26 mouse cellular contexts compared by ENCODE assay signal in the genomic region with DNA sequence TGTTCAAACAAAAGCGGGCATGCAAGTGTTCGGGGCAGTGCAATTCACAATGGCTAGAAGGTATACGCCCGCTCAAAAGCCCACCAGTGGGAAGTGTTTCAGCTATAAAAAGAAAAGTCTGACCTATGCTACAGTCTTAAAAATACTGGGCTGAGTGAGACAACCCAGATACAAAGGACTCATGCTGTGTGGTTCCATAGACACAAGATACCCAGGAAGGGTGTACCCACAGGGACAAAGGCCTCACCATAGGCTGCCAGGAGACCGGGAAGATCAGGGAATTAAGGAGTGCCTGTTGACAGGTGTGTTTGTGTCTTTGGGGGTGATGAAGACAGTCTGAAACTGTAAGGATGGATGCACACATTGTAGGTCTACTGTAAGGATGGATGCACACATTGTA. TPM values are rescaled to one million over a fixed set of nuclear protein-coding genes. Genes with fewer than 3 reads are reported as not detected.
A peak's percentile ranks its signal among the peaks of the same experiment; 100 is the strongest.
DNase-seq lines count a peak whose midpoint lies in the region; ATAC-seq and TF ChIP-seq lines count a peak whose summit lies in the region.
"Had no signal": no experiment of that assay in that cellular context is flagged by ENCODE, and none has a peak within 500 bp of the region (broad histone marks: within the 10 kb centered on the region; RNA-seq: fewer than 3 reads in every experiment).

No protein-coding gene starts in this region.

- TF ChIP-seq POLR2A in ES-Bruce4 (IDR thresholded peaks at IDR 0.05; ENCODE audit: insufficient read depth, low read length): no peak

- 66% methylated on average over 5 of the region's 5 CpGs for WGBS in forebrain, embryonic 14.5 days

- H3K4me1 ChIP-seq in ES-Bruce4 (ENCODE audit: control insufficient read depth, insufficient read depth, low read length) (peaks cover 2% of the 10 kb centered on the region), ES-E14 (ENCODE audit: control insufficient read depth in 2 of 2, insufficient read depth in 2 of 2, low read length in 2 of 2, poor library complexity in 1 of 2) (peaks cover 16 to 32% of the 10 kb centered on the region in 2 experiments)
- H3K4me1 ChIP-seq in forebrain, embryonic 14.5 days (ENCODE audit: control insufficient read depth, insufficient read depth, low read length): no peaks in the 10 kb centered on the region

- no peak overlapping the region for H3K9ac ChIP-seq in ES-Bruce4 (ENCODE audit: low read depth, poor library complexity, severe bottlenecking)
- H3K9ac ChIP-seq in ES-E14 (ENCODE audit: insufficient read depth, low read depth, low read length, poor library complexity, severe bottlenecking): no peak overlapping the region
- no peak overlapping the region; the same call in 1 of the 2 replicates for H3K9ac ChIP-seq in forebrain, embryonic 14.5 days (ENCODE audit: low read length)
- H3K9ac ChIP-seq: embryonic facial prominence, embryonic 13.5 days; embryonic facial prominence, embryonic 15.5 days; forebrain, embryonic 12.5 days; forebrain, embryonic 15.5 days; forebrain, postnatal 0 days had no signal

- ATAC-seq in forebrain, embryonic 14.5 days: no peak
- ATAC-seq: forebrain, embryonic 15.5 days; forebrain, postnatal 0 days had no signal

- in situ Hi-C loops in ES-E14 (cut with MboI; ENCODE audit: low sequenced_read_pairs in 2 of 2, unreplicated experiment in 2 of 2): no loop called here

- peaks cover 3% of the 10 kb centered on the region; the same call in 1 of the 2 replicates for H3K27me3 ChIP-seq in ES-Bruce4 (ENCODE audit: control insufficient read depth, insufficient read depth, low read length, poor library complexity, severe bottlenecking)
- peaks cover 50% of the 10 kb centered on the region for H3K27me3 ChIP-seq in forebrain, embryonic 14.5 days (replicated peaks; ENCODE audit: control insufficient read depth, insufficient read depth, low read length)

- H3K36me3 ChIP-seq in ES-Bruce4 (ENCODE audit: control insufficient read depth, insufficient read depth, low read length, poor library complexity, severe bottlenecking) (no peaks in the 10 kb centered on the region), ES-E14 (ENCODE audit: control insufficient read depth, insufficient read depth, low read length, poor library complexity, severe bottlenecking) (no peaks in the 10 kb centered on the region; the same call in 1 of the 2 replicates)
- no peaks in the 10 kb centered on the region for H3K36me3 ChIP-seq in forebrain, embryonic 14.5 days (ENCODE audit: control insufficient read depth, insufficient read depth, low read length)
- H3K36me3 ChIP-seq: embryonic facial prominence, embryonic 13.5 days; embryonic facial prominence, embryonic 15.5 days; forebrain, embryonic 10.5 days; forebrain, embryonic 12.5 days; forebrain, embryonic 15.5 days had no signal

- H3K4me3 ChIP-seq in ES-Bruce4 (ENCODE audit: low read depth, low read length) (no peak overlapping the region), ES-E14 (ENCODE audit: insufficient read depth in 1 of 2, low read depth in 1 of 2, low read length in 2 of 2, poor library complexity in 1 of 2, severe bottlenecking in 1 of 2) (no peak overlapping the region)
- H3K4me3 ChIP-seq in forebrain, embryonic 14.5 days (ENCODE audit: low read depth, low read length): no peak overlapping the region
- H3K4me3 ChIP-seq: embryonic facial prominence, embryonic 13.5 days; embryonic facial prominence, embryonic 15.5 days; erythroblast, embryonic 14.5 days; forebrain, embryonic 10.5 days; forebrain, embryonic 12.5 days; forebrain, embryonic 15.5 days had no signal

- 0 out of 2 replicates have a peak, but pooled peaks have one; percentile 69 for TF ChIP-seq EP300 in ES-Bruce4 (IDR thresholded peaks at IDR 0.05; ENCODE audit: insufficient read depth, low read depth, low read length)

- TF ChIP-seq CTCF in ES-Bruce4 (IDR thresholded peaks at IDR 0.05; ENCODE audit: low read depth, low read length): no peak

- H3K4me2 ChIP-seq in forebrain, embryonic 14.5 days (ENCODE audit: low read length): no peak overlapping the region
- H3K4me2 ChIP-seq: embryonic facial prominence, embryonic 13.5 days; embryonic facial prominence, embryonic 15.5 days; forebrain, embryonic 12.5 days; forebrain, embryonic 15.5 days had no signal

- H3K27ac ChIP-seq in ES-Bruce4 (ENCODE audit: insufficient read depth, low read length) (peak overlapping the region; percentile 34), ES-E14 (ENCODE audit: insufficient read depth, low read depth, low read length, poor library complexity, severe bottlenecking) (peak overlapping the region; percentile 57)
- H3K27ac ChIP-seq in forebrain, embryonic 14.5 days (ENCODE audit: low read depth, low read length): no peak overlapping the region
- H3K27ac ChIP-seq: embryonic facial prominence, embryonic 13.5 days; embryonic facial prominence, embryonic 15.5 days; forebrain, embryonic 10.5 days; forebrain, embryonic 12.5 days; forebrain, embryonic 15.5 days had no signal

- H3K9me3 ChIP-seq in ES-Bruce4 (replicated peaks; ENCODE audit: control insufficient read depth, insufficient read depth, low read length, poor library complexity, severe bottlenecking) (no peaks in the 10 kb centered on the region), ES-E14 (ENCODE audit: control insufficient read depth, insufficient read depth, low read depth, low read length) (no peaks in the 10 kb centered on the region)
- no peaks in the 10 kb centered on the region for H3K9me3 ChIP-seq in forebrain, embryonic 14.5 days (replicated peaks; ENCODE audit: control insufficient read depth, low read length)
- H3K9me3 ChIP-seq: embryonic facial prominence, embryonic 13.5 days; embryonic facial prominence, embryonic 15.5 days; forebrain, embryonic 10.5 days; forebrain, embryonic 12.5 days; forebrain, embryonic 15.5 days had no signal

- DNase-seq in ES-E14 (ENCODE audit: low read depth, low spot score) (peak; percentile 83), ZHBTc4 (ENCODE audit: low read depth, low spot score) (peak; percentile 95), adipocyte (ENCODE audit: low spot score) (no peak)
- DNase-seq in forebrain, embryonic 14.5 days (ENCODE audit: low spot score): no peak
- DNase-seq in urinary bladder, adult 2 months (ENCODE audit: low spot score): no peak
- DNase-seq: adrenal gland, adult 8-10 months; adrenal gland, postnatal 14 days; cerebellum, adult 11 months; cerebellum, adult 18-20 months; cerebellum, adult 8-10 months; cerebellum, adult 9-11 months; cerebellum, postnatal 14 days; cerebellum, postnatal 36 days; embryo, embryonic 11 days; forebrain, postnatal 0 days had no signal

TF ChIP-seq in ES-E14, 5 proteins besides CTCF, POLR2A, EP300 and RAD21:
- TF ChIP-seq HCFC1 (IDR thresholded peaks at IDR 0.05; ENCODE audit: borderline replicate concordance, insufficient read depth, low read length) (no peak), CHD2 (IDR thresholded peaks at IDR 0.05; ENCODE audit: low read depth, low read length) (peak; percentile 48)

RNA-seq across cellular contexts. Expression of gene Notum, which starts 2.7 kb away (rescaled TPM):
- polyA plus RNA-seq in ES-Bruce4 (2011; ENCODE audit: insufficient read depth, insufficient read length, low read depth, missing spikeins): 2.3 and 5.1 TPM in 2 replicates
- total RNA-seq in ES-E14 (2012; rRNA removed): 47.8 and 196 TPM in 2 replicates
- 0.36 and 0.61 TPM in 2 replicates for polyA plus RNA-seq in forebrain, embryonic 14.5 days (2014; fragmentation: Nextera tagmentation; extraction: Ambion mirVana)
- 13.0 and 16.6 TPM in 2 replicates for polyA plus RNA-seq in urinary bladder, adult 2 months (2012; rRNA removed)
- total RNA-seq: common myeloid progenitor, adult 5-6 weeks; MEL had no signal

RNA-seq across cellular contexts. Expression of gene Aspscr1, which starts 9.1 kb away (rescaled TPM):
- 46.5 and 50.8 TPM in 2 replicates for polyA plus RNA-seq in ES-Bruce4 (2011; ENCODE audit: insufficient read depth, insufficient read length, low read depth, missing spikeins)
- total RNA-seq in ES-E14 (2012; rRNA removed): 85.2 and 144 TPM in 2 replicates
- polyA plus RNA-seq in forebrain, embryonic 14.5 days (2014; fragmentation: Nextera tagmentation; extraction: Ambion mirVana): 129 TPM in 2 replicates
- polyA plus RNA-seq in urinary bladder, adult 2 months (2012; rRNA removed): 50.8 and 52.2 TPM in 2 replicates

RNA-seq across cellular contexts. Expression of gene Myadml2, which starts 15.8 kb away (rescaled TPM):
- not detected in 2 replicates for polyA plus RNA-seq in ES-Bruce4 (2011; ENCODE audit: insufficient read depth, insufficient read length, low read depth, missing spikeins)
- 0.63 TPM in 1 of 2 replicates, not detected in the other for total RNA-seq in ES-E14 (2012; rRNA removed)
- 0.38 and 0.48 TPM in 2 replicates for polyA plus RNA-seq in forebrain, embryonic 14.5 days (2014; fragmentation: Nextera tagmentation; extraction: Ambion mirVana)
- 0.07 and 0.21 TPM in 2 replicates for polyA plus RNA-seq in urinary bladder, adult 2 months (2012; rRNA removed)
- total RNA-seq: adrenal gland, postnatal 14 days; common myeloid progenitor, adult 5-6 weeks; MEL had no signal
- polyA plus RNA-seq: C2C12; embryonic facial prominence, embryonic 11.5 days; embryonic facial prominence, embryonic 13.5 days; erythroblast, embryonic 14.5 days; forebrain, embryonic 10.5 days; forebrain, embryonic 12.5 days; forebrain, embryonic 15.5 days had no signal

RNA-seq across cellular contexts. Expression of gene Pycr1, which starts 20.1 kb away (rescaled TPM):
- polyA plus RNA-seq in ES-Bruce4 (2011; ENCODE audit: insufficient read depth, insufficient read length, low read depth, missing spikeins): 41.7 and 55.3 TPM in 2 replicates
- 19.0 and 19.6 TPM in 2 replicates for total RNA-seq in ES-E14 (2012; rRNA removed)
- polyA plus RNA-seq in forebrain, embryonic 14.5 days (2014; fragmentation: Nextera tagmentation; extraction: Ambion mirVana): 33.6 and 33.9 TPM in 2 replicates
- polyA plus RNA-seq in urinary bladder, adult 2 months (2012; rRNA removed): 15.5 and 18.5 TPM in 2 replicates

RNA-seq across cellular contexts. Expression of gene Mafg, which starts 30.3 kb away (rescaled TPM):
- 48.0 and 53.0 TPM in 2 replicates for polyA plus RNA-seq in ES-Bruce4 (2011; ENCODE audit: insufficient read depth, insufficient read length, low read depth, missing spikeins)
- 42.6 and 48.4 TPM in 2 replicates for total RNA-seq in ES-E14 (2012; rRNA removed)
- polyA plus RNA-seq in forebrain, embryonic 14.5 days (2014; fragmentation: Nextera tagmentation; extraction: Ambion mirVana): 20.0 and 23.6 TPM in 2 replicates
- 50.1 and 62.5 TPM in 2 replicates for polyA plus RNA-seq in urinary bladder, adult 2 months (2012; rRNA removed)

Comparison
In these comparisons a context has a peak if more than half of its experiments do, and no peak if none do; other contexts are left out.
1. DNase-seq: peak in ES-E14 (single experiment) and ZHBTc4 (single experiment); none in adipocyte (single experiment), forebrain, embryonic 14.5 days (single experiment) and urinary bladder, adult 2 months (single experiment).